Mouse (Mus musculus): ENCODE results near the gene Speer3. TPM values are rescaled to one million over a fixed set of nuclear protein-coding genes. Genes with fewer than 3 reads are reported as not detected.
"Not testable (repeated sequence)": the region's sequence is repeated elsewhere in the genome, so short reads cannot be mapped to it uniquely, and the experiment has no call there.

The Speer3 gene
- not detected in 2 replicates for polyA plus RNA-seq (2015; fragmentation: Nextera tagmentation; extraction: Ambion mirVana)

GRCm38 (mm10) chr5:13791319-13791718, at the start of gene Speer3:
Gene Speer3 (plus strand): TSS chr5:13791619.
- H3K27ac ChIP-seq (replicated peaks) = no peak within 1 kb of the TSS
- 48% methylated on average over 1 of the region's 1 CpGs for WGBS (ENCODE audit: insufficient replicate concordance)
- no peak within 1 kb of the TSS for H3K4me3 ChIP-seq (replicated peaks)
- H3K27me3 ChIP-seq = no peaks in the 10 kb centered on the region
- no peak within 1 kb of the TSS for H3K4me2 ChIP-seq
- H3K9ac ChIP-seq = no peak within 1 kb of the TSS
- H3K4me1 ChIP-seq (replicated peaks) = no peaks in the 10 kb centered on the region
- H3K36me3 ChIP-seq (replicated peaks) = no peaks in the 10 kb centered on the region
- H3K9me3 ChIP-seq (replicated peaks) = no peaks in the 10 kb centered on the region
- ATAC-seq (ENCODE audit: insufficient read depth) = no peak

GRCm38 (mm10) chr5:13810496-13810895, 19.1 kb downstream of the Speer3 start:
- H3K27ac ChIP-seq (replicated peaks); H3K4me3 ChIP-seq (replicated peaks); H3K9ac ChIP-seq; H3K4me2 ChIP-seq; H3K27me3 ChIP-seq; H3K36me3 ChIP-seq (replicated peaks); H3K9me3 ChIP-seq (replicated peaks); ATAC-seq (ENCODE audit: insufficient read depth); H3K4me1 ChIP-seq (replicated peaks): not testable (repeated sequence)
- WGBS (ENCODE audit: insufficient replicate concordance) = 31% methylated on average over 2 of the region's 2 CpGs

GRCm38 (mm10) chr5:13825108-13825507, 33.7 kb downstream of the Speer3 start:
- H3K4me2 ChIP-seq = no peak overlapping the region
- H3K27me3 ChIP-seq = no peaks in the 10 kb centered on the region
- no peaks in the 10 kb centered on the region for H3K9me3 ChIP-seq (replicated peaks)
- H3K36me3 ChIP-seq (replicated peaks) = no peaks in the 10 kb centered on the region
- H3K4me3 ChIP-seq (replicated peaks) = no peak overlapping the region
- no peaks in the 10 kb centered on the region for H3K4me1 ChIP-seq (replicated peaks)
- H3K9ac ChIP-seq = no peak overlapping the region
- no peak overlapping the region for H3K27ac ChIP-seq (replicated peaks)
- no peak for ATAC-seq (ENCODE audit: insufficient read depth)

- no peaks in the 10 kb centered on the region for H3K4me1 ChIP-seq (replicated peaks)
- no peak overlapping the region for H3K9ac ChIP-seq
- H3K4me2 ChIP-seq = no peak overlapping the region
- no peaks in the 10 kb centered on the region for H3K36me3 ChIP-seq (replicated peaks)
- H3K4me3 ChIP-seq (replicated peaks) = no peak overlapping the region
- H3K27me3 ChIP-seq = no peaks in the 10 kb centered on the region
- no peak overlapping the region for H3K27ac ChIP-seq (replicated peaks)
- ATAC-seq (ENCODE audit: insufficient read depth) = no peak
- no peaks in the 10 kb centered on the region for H3K9me3 ChIP-seq (replicated peaks)
Observed at GRCm38 (mm10) chr5:13826708-13827107, 35.3 kb downstream of the Speer3 start.

GRCm38 (mm10) chr5:13844317-13844716, 52.9 kb downstream of the Speer3 start:
- no peaks in the 10 kb centered on the region for H3K4me1 ChIP-seq (replicated peaks)
- ATAC-seq (ENCODE audit: insufficient read depth) = no peak
- no peak overlapping the region for H3K4me2 ChIP-seq
- no peak overlapping the region for H3K4me3 ChIP-seq (replicated peaks)
- H3K9ac ChIP-seq = no peak overlapping the region
- no peaks in the 10 kb centered on the region; the same call in 1 of the 2 replicates for H3K9me3 ChIP-seq (replicated peaks)
- H3K27me3 ChIP-seq = no peaks in the 10 kb centered on the region
- H3K36me3 ChIP-seq (replicated peaks) = no peaks in the 10 kb centered on the region
- H3K27ac ChIP-seq (replicated peaks) = no peak overlapping the region

Other genes with a start within 250 kb of the Speer3 start
- 0.02 and 0.06 TPM in 2 replicates for gene Sema3e, start 233.7 kb downstream of the Speer3 start, polyA plus RNA-seq (2015; fragmentation: Nextera tagmentation; extraction: Ambion mirVana)